Mouse (Mus musculus): ENCODE data around the gene Gm17387.

Gene Gm17387
- long read RNA-seq, experiment 1 = 0 reads
- long read RNA-seq, experiment 2 = 0 reads

- intact Hi-C loops (cut with DNase I) = no loop called here
Observed at GRCm38 (mm10) chr7:141028831-141029230, at the start of gene Gm17387. Gm17387 (plus strand) TSS chr7:141029131.

- intact Hi-C loops (cut with DNase I) = no loop called here
Observed at GRCm38 (mm10) chr7:140981704-140982103, 47.2 kb upstream of the Gm17387 start.

GRCm38 (mm10) chr7:140982971-140983370, 46.0 kb upstream of the Gm17387 start:
- intact Hi-C loops (cut with DNase I) = no loop called here

- intact Hi-C loops (cut with DNase I) = no loop called here
Observed at GRCm38 (mm10) chr7:140987182-140988138, 41.5 kb upstream of the Gm17387 start.

- intact Hi-C loops (cut with DNase I) = no loop called here
Observed at GRCm38 (mm10) chr7:140989022-140989421, 39.9 kb upstream of the Gm17387 start.

- intact Hi-C loops (cut with DNase I) = no loop called here
Observed at GRCm38 (mm10) chr7:140990185-140990584, 38.7 kb upstream of the Gm17387 start.

- intact Hi-C loops (cut with DNase I) = no loop called here
Observed at GRCm38 (mm10) chr7:140990622-140991021, 38.3 kb upstream of the Gm17387 start.

- intact Hi-C loops (cut with DNase I) = no loop called here
Observed at GRCm38 (mm10) chr7:140991117-140991689, 37.7 kb upstream of the Gm17387 start.

GRCm38 (mm10) chr7:140997817-140998216, 31.1 kb upstream of the Gm17387 start:
- intact Hi-C loops (cut with DNase I) = no loop called here

GRCm38 (mm10) chr7:140998853-140999700, 29.9 kb upstream of the Gm17387 start:
- intact Hi-C loops (cut with DNase I) = no loop called here

- intact Hi-C loops (cut with DNase I) = no loop called here
Observed at GRCm38 (mm10) chr7:141000881-141001708, 27.8 kb upstream of the Gm17387 start.

- intact Hi-C loops (cut with DNase I) = no loop called here
Observed at GRCm38 (mm10) chr7:141003248-141004010, 25.5 kb upstream of the Gm17387 start.

GRCm38 (mm10) chr7:141006446-141006845, 22.5 kb upstream of the Gm17387 start:
- intact Hi-C loops (cut with DNase I) = loop anchor here (5.0 kb wide), 3 partner anchors 34 to 99 kb away; partner anchors contain the start of genes Gm45717 and Ifitm2

GRCm38 (mm10) chr7:141006914-141007313, 22.0 kb upstream of the Gm17387 start:
- intact Hi-C loops (cut with DNase I) = loop anchor here (5.0 kb wide), 3 partner anchors 35 to 100 kb away; partner anchors contain the start of genes Gm45717 and Ifitm2

GRCm38 (mm10) chr7:141008312-141008761, 20.6 kb upstream of the Gm17387 start:
- intact Hi-C loops (cut with DNase I) = loop anchor here (5.0 kb wide), 3 partner anchors 36 to 101 kb away; partner anchors contain the start of genes Gm45717 and Ifitm2

- intact Hi-C loops (cut with DNase I) = loop anchor here (1.0 to 5.0 kb wide), 4 partner anchors 37 to 102 kb away; partner anchors contain the start of genes Gm45717 and Ifitm2
Observed at GRCm38 (mm10) chr7:141008938-141009660, 19.8 kb upstream of the Gm17387 start.

- intact Hi-C loops (cut with DNase I) = loop anchor here (1.0 to 5.0 kb wide), 4 partner anchors 37 to 102 kb away; partner anchors contain the start of genes Gm45717 and Ifitm2
Observed at GRCm38 (mm10) chr7:141009665-141010064, 19.3 kb upstream of the Gm17387 start.

GRCm38 (mm10) chr7:141010593-141010992, 18.3 kb upstream of the Gm17387 start, which contains the start of gene Ifitm3:
Ifitm3 (minus strand) TSS chr7:141010770.
- intact Hi-C loops (cut with DNase I) = no loop called here

Measured in adrenal gland (tissue).